Mouse (Mus musculus): Measurements from ENCODE around the gene Gsc2. TPM values are rescaled to one million over a fixed set of nuclear protein-coding genes. Genes with fewer than 3 reads are reported as not detected.
"Not testable (repeated sequence)": the region's sequence is repeated elsewhere in the genome, so short reads cannot be mapped to it uniquely, and the experiment has no call there.

Gene Gsc2
- not detected for polyA plus RNA-seq (2017; shearing (Covaris generic))

- no peak for ATAC-seq
Observed at GRCm38 (mm10) chr16:17914307-17915249, at the start of gene Gsc2. TSS of gene Gsc2 (minus strand) at chr16:17915059.

- ATAC-seq = no peak
Observed at GRCm38 (mm10) chr16:17962091-17962490, 47.2 kb upstream of the Gsc2 start.

GRCm38 (mm10) chr16:17956052-17956638 is 41.3 kb upstream of the Gsc2 start:
- not testable (repeated sequence) for ATAC-seq

- no peak for ATAC-seq
Observed at GRCm38 (mm10) chr16:17951618-17952017, 36.8 kb upstream of the Gsc2 start.

- ATAC-seq = no peak
Observed at GRCm38 (mm10) chr16:17950068-17950467, 35.2 kb upstream of the Gsc2 start.

- no peak for ATAC-seq
Observed at GRCm38 (mm10) chr16:17949421-17949877, 34.6 kb upstream of the Gsc2 start.

GRCm38 (mm10) chr16:17945081-17945831 is 30.4 kb upstream of the Gsc2 start:
- no peak for ATAC-seq

GRCm38 (mm10) chr16:17943466-17943865 is 28.6 kb upstream of the Gsc2 start:
- ATAC-seq = no peak

GRCm38 (mm10) chr16:17939255-17939751 is 24.4 kb upstream of the Gsc2 start:
- no peak for ATAC-seq

- ATAC-seq = peak; percentile 87
Observed at GRCm38 (mm10) chr16:17938821-17939220, 24.0 kb upstream of the Gsc2 start.

- no peak for ATAC-seq
Observed at GRCm38 (mm10) chr16:17938187-17938586, 23.3 kb upstream of the Gsc2 start.

GRCm38 (mm10) chr16:17936776-17937175 is 21.9 kb upstream of the Gsc2 start:
- ATAC-seq = no peak

GRCm38 (mm10) chr16:17934445-17934910 is 19.6 kb upstream of the Gsc2 start:
- ATAC-seq = peak; percentile 35

GRCm38 (mm10) chr16:17933594-17934444 is 19.0 kb upstream of the Gsc2 start:
- no peak for ATAC-seq

- no peak for ATAC-seq
Observed at GRCm38 (mm10) chr16:17931906-17932460, 17.1 kb upstream of the Gsc2 start.

- ATAC-seq = no peak
Observed at GRCm38 (mm10) chr16:17929631-17930030, 14.8 kb upstream of the Gsc2 start.

- no peak for ATAC-seq
Observed at GRCm38 (mm10) chr16:17929211-17929610, 14.4 kb upstream of the Gsc2 start.

- ATAC-seq = peak; percentile 92
Observed at GRCm38 (mm10) chr16:17928627-17929104, 13.8 kb upstream of the Gsc2 start.

GRCm38 (mm10) chr16:17928087-17928580 is 13.3 kb upstream of the Gsc2 start, which contains the start of gene Slc25a1:
TSS of gene Slc25a1 (minus strand) at chr16:17928219.
- peak; percentile 25 for ATAC-seq

- ATAC-seq = peak; percentile 19
Observed at GRCm38 (mm10) chr16:17927351-17928082, 12.7 kb upstream of the Gsc2 start.
